Mouse (Mus musculus) bone marrow, adult 2 months (tissue): ENCODE measurements at regions not wholly inside any gene's neighbourhood (a gene's known extent, or its start where the extent isn't known, plus 50 kb on each side); places are given as distances from the start of the nearest gene placed in this dataset.
A peak's percentile ranks its signal among the peaks of the same experiment; 100 is the strongest.

Experiments
- H3K27ac ChIP-seq: fragments of 200-500 bp; 2 replicates; pipeline ENCODE4 v1.5.1; 2012; ENCODE audit warnings: low read depth, mild to moderate bottlenecking, control low read depth, inconsistent platforms, low read length; ENCODE audit not compliant: control insufficient read depth, poor library complexity, insufficient read depth
- H3K4me1 ChIP-seq: fragments of 200-500 bp; 2 replicates; pipeline ENCODE4 v1.6.1; 2011; ENCODE audit warnings: low read length; ENCODE audit not compliant: control insufficient read depth, insufficient read depth
- H3K4me3 ChIP-seq: fragments of 200-500 bp; replicated peaks from 2 replicates; pipeline ENCODE3; 2011; ENCODE audit warnings: mild to moderate bottlenecking, low read depth, low read length, control low read depth; ENCODE audit not compliant: control insufficient read depth
- CTCF ChIP-seq: fragments of 200-500 bp; IDR thresholded peaks from 2 replicates; pipeline ENCODE4 v1.5.1; 2011; ENCODE audit warnings: low read length, control low read depth; ENCODE audit not compliant: control insufficient read depth, insufficient read depth
- POLR2A ChIP-seq: fragments of 200-500 bp; IDR thresholded peaks from 2 replicates; pipeline ENCODE4 v1.6.1; 2011; ENCODE audit warnings: low read depth, mild to moderate bottlenecking, control low read depth, low read length, borderline replicate concordance; ENCODE audit not compliant: control insufficient read depth
- WGBS: fragments of 180-500 bp; shearing (Covaris S2); methylation state at CpG from one replicate; pipeline ENCODE4 v1.1.7; 2018; 5-methylcytosine and 5-hydroxymethylcytosine counted together

DNA sequence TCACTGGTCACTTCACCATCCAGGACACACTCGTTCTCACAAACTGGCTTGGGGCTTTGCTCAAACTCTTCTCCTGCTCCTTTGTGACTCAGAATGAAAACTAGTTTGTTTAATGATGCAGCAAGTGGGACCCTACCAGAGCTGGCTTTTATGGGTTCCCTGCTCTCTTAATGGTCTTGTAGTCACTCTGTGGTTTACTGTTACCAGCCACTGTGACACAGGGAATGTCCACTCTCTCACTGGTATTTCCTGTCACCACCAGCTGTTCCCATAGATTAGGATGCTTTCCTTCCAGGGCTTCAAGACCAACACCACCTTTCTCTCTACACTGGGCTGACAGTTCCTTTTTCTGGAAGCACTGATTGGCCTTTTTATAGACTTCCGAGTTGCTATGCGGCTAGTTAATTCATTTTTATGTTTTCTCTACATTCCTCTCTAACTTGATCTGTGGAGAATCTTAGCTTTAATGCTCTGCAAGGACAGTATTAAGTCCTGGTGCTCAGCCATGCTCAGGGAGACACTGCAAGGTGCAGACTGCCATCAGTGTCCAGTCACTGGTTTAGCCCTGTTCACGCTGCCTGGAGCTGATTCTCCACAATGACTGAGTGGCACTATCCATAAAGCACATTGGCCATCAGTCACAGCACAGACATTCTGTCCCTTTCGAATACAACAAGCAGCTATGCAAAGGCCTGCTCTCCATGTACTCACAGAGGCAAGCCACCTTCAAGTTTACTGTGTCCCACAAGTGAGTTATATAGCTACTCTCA lies 149.2 kb upstream of the Klf14 start:
- no peak overlapping the region; the same call in 1 of the 2 replicates for H3K27ac ChIP-seq
- no peak for TF ChIP-seq POLR2A
- no peak for TF ChIP-seq CTCF

DNA sequence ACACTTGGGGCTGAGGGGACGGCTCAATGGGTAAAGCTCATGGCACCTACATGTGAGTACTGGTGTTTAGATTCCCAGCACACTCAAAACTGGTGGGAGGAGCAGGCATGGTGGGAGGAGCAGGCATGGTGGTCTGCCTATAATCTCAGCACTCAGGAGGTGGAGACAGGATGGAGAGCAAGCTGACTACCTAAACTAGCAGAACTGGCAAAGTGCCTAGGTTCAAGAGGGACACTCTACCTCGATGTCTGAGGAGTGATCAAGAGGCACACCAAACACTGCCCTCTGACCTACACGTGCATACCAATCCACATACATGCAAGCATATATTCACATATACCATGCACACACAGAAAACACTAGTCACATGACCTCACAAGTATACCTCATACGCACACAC lies 150.7 kb upstream of the Klf14 start:
- Histone ChIP-seq H3K4me1 (peaks cover 3% of the 10 kb centered on the region), H3K27ac (no peak overlapping the region), H3K4me3 (no peak overlapping the region)
- TF ChIP-seq POLR2A (no peak), CTCF (no peak)
- WGBS: 83% methylated on average over 4 of the region's 4 CpGs

More for the DNA sequence above, 149.2 kb upstream of the Klf14 start:
- WGBS: 40% methylated on average over 5 of the region's 5 CpGs
- H3K4me1 ChIP-seq: peaks cover 3% of the 10 kb centered on the region
- H3K4me3 ChIP-seq: no peak overlapping the region

DNA sequence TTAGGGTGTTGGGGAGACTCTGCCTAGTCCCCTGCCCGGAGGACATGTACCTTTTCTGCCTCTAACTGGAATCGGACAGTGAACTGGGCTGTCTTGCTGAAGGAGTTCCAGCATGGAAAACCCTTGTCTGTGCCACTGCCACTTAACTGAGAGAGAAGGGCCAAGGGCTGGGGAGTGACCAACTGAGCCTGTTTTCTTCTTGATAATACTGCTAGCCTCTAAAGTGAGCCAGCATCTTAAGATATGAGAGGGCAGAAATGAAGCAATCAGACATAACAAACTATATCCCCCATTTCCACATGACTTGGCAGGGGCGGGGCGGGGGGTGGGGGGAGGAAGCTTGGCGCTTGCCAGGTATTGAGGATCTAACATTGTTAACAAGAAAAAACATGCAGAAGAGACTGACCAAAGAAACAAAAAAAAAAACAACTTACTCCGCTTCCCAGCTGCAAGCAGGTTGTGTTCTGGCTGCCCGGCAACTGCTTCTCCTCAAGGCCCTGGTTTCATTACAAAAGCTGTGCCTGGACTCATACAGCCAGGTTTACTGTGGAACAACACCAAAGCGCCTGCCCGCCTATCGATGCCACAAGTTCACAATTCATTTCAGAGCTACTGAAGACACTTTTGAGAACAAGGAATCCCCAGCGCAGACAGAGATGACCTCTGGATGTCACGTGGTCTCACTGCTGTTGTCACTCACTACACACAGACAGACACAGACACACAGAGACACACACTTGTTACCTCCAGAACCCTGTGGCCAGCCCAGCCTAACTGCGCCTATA lies 153.6 kb upstream of the Klf14 start:
- H3K27ac ChIP-seq: peak overlapping the region; percentile 54
- no peak overlapping the region for H3K4me3 ChIP-seq
- 54% methylated on average over 13 of the region's 13 CpGs for WGBS
- peaks cover 9% of the 10 kb centered on the region for H3K4me1 ChIP-seq
- TF ChIP-seq POLR2A (no peak), CTCF (no peak)

DNA sequence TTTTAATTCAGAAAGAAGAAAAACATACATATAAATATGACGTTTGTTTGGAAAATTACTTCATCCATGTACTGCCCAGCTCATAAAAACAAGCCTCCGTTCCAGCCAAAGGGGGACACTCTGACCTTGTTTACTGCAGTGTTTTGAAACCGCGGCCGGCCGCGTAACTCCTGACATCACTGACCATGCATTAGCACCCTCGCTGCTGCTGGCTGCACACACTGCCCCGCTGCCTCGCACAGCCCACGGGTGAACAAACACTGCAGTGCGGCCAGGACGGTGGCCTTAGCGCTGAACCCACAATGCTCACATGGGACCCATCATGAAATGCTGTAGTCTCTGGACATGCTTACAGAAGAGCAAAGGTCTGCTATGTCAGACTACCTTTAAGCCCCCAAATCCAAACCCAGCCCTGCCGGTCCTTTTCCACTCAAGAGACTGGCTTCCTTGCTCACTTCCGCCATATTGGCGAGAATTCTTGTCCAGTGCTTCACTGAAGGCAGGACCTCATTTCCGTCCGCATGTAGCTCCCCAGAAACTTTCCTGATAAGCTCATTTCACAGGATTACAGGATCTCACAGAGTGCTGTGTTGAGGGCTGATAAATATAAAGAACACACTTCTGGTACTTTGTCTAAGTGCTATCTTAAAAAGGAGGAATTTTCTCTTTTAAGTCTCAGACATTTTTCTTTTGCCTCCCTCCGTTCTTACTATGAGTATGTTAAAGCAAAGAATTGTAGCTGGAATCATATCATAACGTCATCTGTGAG lies 154.9 kb upstream of the Klf14 start:
- H3K27ac ChIP-seq: no peak overlapping the region
- H3K4me1 ChIP-seq: peaks cover 11% of the 10 kb centered on the region
- no peak for TF ChIP-seq POLR2A
- WGBS: 78% methylated on average over 21 of the region's 21 CpGs
- H3K4me3 ChIP-seq: peak overlapping the region; percentile 70

DNA sequence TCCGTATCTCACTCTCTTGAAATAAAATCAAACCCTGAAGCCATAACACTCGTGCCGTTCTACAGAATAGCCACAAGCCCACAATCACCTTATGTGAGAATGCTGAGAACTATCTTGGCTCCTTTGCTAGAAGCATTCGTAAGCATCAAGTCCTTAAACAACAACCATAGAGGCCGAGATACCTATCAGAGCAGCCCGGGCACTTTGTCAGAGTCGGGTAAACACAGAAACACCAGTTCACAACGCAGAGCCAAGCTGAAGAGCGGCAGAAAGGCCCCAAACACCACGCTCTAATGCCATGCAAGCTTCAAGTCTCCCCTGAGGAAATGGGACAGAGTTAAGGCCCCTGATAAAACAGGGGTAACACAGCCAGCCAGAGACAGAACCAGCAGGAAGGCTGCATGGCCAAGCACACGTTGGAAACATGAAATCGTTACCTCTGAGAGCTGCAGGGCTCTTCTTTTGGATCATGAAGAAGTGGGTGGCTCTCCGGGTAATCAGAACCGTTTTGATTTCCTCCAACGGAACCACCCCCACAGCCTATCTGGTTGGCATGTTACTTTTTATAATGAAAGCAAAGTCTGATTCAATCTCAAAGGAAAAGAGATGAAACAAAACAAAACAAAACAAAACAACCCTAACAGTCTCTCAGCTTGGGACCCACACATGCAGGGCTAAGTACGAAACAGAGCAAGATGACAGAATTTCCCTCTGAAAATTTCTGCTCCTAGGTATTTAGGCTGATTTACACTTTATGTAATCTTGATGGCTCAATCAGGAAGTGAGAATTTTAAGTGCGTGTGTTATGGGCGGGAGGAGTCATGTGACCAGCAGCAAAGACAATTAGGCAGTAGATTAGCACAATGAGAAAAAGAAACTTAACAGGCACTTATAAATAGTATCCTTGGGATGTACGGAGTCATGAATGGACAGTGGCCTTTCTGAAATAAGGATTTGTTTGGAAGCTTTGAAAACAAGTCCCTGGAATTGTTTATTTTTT lies 155.8 kb upstream of the Klf14 start:
- H3K27ac ChIP-seq: peak overlapping the region; percentile 85
- TF ChIP-seq CTCF (no peak), POLR2A (no peak)
- peak overlapping the region; percentile 70 for H3K4me3 ChIP-seq
- WGBS: 14% methylated on average over 19 of the region's 19 CpGs
- peaks cover 11% of the 10 kb centered on the region for H3K4me1 ChIP-seq

DNA sequence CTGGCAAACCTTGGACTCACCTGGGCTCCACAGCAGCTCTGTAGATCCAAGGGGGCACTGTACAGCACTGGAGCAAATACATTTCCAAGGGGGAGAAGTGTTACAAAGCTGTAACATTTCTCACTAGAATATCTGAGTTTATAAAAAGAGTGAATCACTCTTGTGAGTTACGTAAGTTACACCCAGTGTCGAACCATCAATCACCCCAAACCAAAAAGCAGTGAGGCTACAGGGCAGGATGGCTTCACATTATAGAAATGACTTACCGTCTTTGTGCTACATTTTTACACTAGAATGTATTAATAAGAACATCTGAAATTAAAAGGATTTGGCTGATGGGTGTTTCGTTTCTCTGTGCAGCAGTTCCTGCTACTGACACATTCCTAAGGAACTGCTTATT lies 156.7 kb upstream of the Klf14 start:
- TF ChIP-seq CTCF (no peak), POLR2A (no peak)
- WGBS: 58% methylated on average over 4 of the region's 4 CpGs
- H3K4me1 ChIP-seq: peaks cover 11% of the 10 kb centered on the region
- H3K27ac ChIP-seq: peak overlapping the region; percentile 35; the same call in 1 of the 2 replicates
- no peak overlapping the region for H3K4me3 ChIP-seq

DNA sequence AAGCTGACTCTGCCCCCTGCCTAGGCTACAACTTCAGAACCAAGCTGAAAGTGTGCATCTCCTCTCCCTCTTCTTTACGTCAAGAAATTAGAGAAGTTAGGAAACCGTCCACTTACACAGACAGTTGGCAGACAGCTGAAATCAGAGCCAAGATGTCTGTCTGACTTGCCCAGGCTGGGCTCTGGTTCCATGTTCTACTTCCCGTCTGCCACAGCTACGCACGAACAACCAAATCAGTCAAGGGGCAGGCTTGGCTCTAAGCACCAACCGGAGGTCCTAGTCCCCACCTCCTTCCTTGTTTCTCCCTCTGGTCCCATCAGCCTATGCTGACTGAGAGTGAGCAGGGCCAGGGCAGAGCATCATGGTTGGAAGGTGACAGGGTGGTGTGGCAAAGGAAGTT lies 157.5 kb upstream of the Klf14 start:
- TF ChIP-seq POLR2A (no peak), CTCF (no peak)
- H3K4me1 ChIP-seq: peaks cover 11% of the 10 kb centered on the region
- peak overlapping the region; percentile 32 for H3K27ac ChIP-seq
- H3K4me3 ChIP-seq: no peak overlapping the region
- 15% methylated on average over 6 of the region's 6 CpGs for WGBS
